Mouse (Mus musculus) ES-Bruce4 (cell line): ENCODE measurements around the gene Cryzl2.

ENCODE experiments used
- CTCF ChIP-seq: IDR thresholded peaks from one replicate; pipeline ENCODE4 v1.8.1; 2011; ENCODE audit warnings: low read depth, low read length
- POLR2A ChIP-seq: IDR thresholded peaks from one replicate; pipeline ENCODE4 v1.8.1; 2011; ENCODE audit warnings: low read length; ENCODE audit not compliant: insufficient read depth

DNA sequence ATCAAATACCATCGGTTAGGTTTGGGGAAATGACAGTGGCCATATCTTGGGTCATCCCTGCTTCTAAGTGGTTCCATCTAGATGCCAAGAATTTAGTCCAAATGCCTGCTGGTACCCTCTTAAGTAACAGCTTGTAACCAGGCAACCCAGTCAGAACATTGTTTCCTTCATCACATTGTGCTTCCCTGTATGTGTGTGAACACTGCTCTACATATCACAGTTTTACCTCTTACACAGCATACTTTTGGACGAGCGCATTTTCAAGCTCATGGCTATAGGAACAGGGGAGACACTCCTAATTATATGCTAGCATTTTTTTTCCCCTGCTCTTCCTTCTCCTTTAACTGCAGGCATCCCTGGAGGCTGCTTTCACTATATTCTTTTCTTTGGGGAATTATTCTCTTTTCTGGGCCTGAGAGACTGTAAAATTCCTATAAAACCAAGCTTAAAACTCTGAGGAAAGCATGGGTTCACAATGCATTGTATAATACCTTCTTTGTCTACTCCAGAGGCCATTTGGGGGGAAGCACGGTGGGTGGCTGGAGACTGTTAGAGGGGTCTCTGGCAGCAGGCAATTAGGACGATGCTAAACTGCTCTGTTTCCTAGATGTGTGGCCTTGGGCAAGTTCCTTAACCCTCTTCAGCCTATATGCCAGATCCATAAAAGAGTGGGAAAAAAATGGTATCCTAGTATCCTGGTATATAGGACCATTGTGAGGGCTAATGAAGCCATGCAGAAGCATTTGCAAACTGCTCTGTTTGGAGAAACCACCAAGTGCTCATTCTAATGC is 5.4 kb upstream of the Cryzl2 start:
- no peak for TF ChIP-seq CTCF
- no peak for TF ChIP-seq POLR2A
